Mouse (Mus musculus): ENCODE measurements around the gene Nfatc2. TPM values are rescaled to one million over a fixed set of nuclear protein-coding genes. Genes with fewer than 3 reads are reported as not detected.

The Nfatc2 gene
- total and polyA plus RNA-seq, 2 experiments from 2014 or later, result 6.4 to 7.3 TPM

- Histone ChIP-seq H3K9me3 (ENCODE audit: low read length) (no peaks in the 10 kb centered on the region), H3K4me2 (ENCODE audit: low read depth, low read length, poor library complexity, severe bottlenecking) (no peak overlapping the region), H3K4me3 (ENCODE audit: low read depth, low read length) (no peak overlapping the region), H3K9ac (replicated peaks; ENCODE audit: low read length, poor library complexity, severe bottlenecking) (no peak overlapping the region), H3K36me3 (ENCODE audit: insufficient read depth, low read length) (no peaks in the 10 kb centered on the region), H3K4me1 (ENCODE audit: insufficient read depth, low read length) (0 out of 2 replicates have a peak, but pooled peaks cover 4% of the 10 kb centered on the region), H3K27me3 (ENCODE audit: insufficient read depth, low read length) (no peaks in the 10 kb centered on the region), H3K27ac (ENCODE audit: low read depth, low read length) (no peak overlapping the region)
- 90% methylated on average over 5 of the region's 5 CpGs for WGBS
- DNase-seq (ENCODE audit: low spot score) (no peak), ATAC-seq (ENCODE audit: low FRiP score) (no peak)
- peak; percentile 52 for TF ChIP-seq CTCF (IDR thresholded peaks at IDR 0.05)
Observed at GRCm38 (mm10) chr2:168428375-168428901, 173.0 kb downstream of the Nfatc2 start.

Small RNA genes lying within 50 kb of the gene (microRNA-seq; reads per million reads assigned to microRNA genes)
- gene Mir7004 (ENCODE audit: borderline number of aligned reads), result 4.7 reads per million, percentile 10 among the genes with 10 or more reads in this experiment

Other genes with a start within 250 kb of the Nfatc2 start
- gene Atp9a, start 140.8 kb upstream of the Nfatc2 start, total RNA-seq (2014; rRNA removed), result 600 and 607 TPM in 2 replicates
- 159 and 163 TPM in 2 replicates for gene Atp9a, start 140.8 kb upstream of the Nfatc2 start, polyA plus RNA-seq (2015; fragmentation: Nextera tagmentation; extraction: Ambion mirVana)
- 0.60 and 1.8 TPM in 2 replicates for gene Sall4, start 166.3 kb upstream of the Nfatc2 start, total RNA-seq (2014; rRNA removed)
- 0.54 and 0.87 TPM in 2 replicates for gene Sall4, start 166.3 kb upstream of the Nfatc2 start, polyA plus RNA-seq (2015; fragmentation: Nextera tagmentation; extraction: Ambion mirVana)